Mouse (Mus musculus) adrenal gland, postnatal 0 days (tissue): ENCODE data around the gene Bnip2. TPM values are rescaled to one million over a fixed set of nuclear protein-coding genes. Genes with fewer than 3 reads are reported as not detected.

ENCODE experiments used
- polyA plus RNA-seq: library from polyadenylated mRNA; unstranded; fragments of >200 nt; fragmentation: Nextera tagmentation; extraction: Ambion mirVana; gene quantifications from 2 replicates; pipeline ENCODE4 v1.2.1, GENCODE M21; 2015

The Bnip2 gene
- polyA plus RNA-seq, result 68.3 and 85.1 TPM in 2 replicates

DNA sequence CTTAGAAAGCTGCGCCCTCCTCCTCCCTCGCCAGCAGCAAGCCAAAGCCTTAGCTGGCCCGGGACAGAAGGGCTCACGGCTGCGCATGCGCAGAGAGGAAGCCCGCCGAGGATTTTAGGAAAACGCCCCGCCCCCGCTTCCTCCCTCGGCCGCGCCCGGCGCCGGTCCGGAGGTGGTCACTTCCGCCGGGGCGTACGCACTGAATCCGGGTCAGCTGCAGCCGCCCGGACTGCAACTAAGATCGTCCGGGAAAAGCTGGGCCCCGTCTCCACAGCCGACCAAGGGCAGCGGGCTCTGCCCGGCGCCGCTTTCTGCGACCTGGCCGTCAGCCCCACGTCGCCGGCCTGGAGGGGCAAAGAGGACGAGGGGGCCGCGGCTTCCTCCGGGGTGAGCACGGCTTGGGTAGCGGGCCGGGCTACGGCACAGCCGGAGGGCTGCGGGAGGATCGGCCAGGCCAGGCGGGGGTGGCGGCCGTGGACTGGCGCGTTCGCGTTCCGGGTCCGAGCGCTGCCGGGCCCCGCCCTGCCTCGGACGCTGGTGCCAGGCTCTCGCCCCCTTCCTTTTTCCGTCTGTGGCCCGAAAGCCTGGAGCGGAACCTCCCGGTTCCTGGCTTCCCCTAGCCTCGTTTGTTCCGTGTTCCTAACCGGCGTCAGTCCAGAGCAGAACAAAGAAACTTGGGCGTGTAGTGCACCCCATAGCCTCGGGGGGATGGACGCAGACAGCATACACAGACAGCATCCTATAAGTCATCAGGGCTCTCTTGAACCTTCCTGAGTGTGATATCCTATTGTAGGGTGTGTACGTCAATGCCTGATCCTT lies at the start of gene Bnip2:
Gene Bnip2 (plus strand): TSS at position 164 of the 819 bp plus-strand sequence.

DNA sequence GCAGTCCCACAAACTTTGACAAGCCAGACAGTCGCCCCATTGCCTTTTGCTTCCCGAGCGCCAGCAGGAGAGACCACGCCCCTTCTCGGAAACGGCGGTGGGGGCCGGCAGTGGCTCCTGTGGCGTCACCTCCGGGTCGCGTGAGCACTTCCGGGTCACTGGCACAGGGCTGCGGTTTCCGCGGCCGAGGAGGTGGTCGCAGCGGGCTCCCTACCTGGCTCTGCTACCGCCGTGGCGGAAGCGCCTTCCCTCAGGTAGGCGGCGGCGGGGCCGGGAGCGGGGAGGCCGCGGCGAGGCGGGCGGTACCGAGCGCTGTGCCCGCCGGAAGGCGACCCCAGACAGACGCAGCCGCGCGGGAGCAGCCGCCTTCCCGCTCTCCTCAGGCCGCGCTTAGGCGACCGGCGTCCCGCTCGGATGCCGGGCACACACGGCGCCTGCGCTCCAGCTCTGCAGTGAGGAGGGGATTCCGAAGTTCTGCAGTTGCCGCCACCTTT lies 23.2 kb downstream of the Bnip2 start, which contains the start of gene Gtf2a2:
Gene Gtf2a2 (plus strand): TSS at position 143 of the 494 bp plus-strand sequence.

DNA sequence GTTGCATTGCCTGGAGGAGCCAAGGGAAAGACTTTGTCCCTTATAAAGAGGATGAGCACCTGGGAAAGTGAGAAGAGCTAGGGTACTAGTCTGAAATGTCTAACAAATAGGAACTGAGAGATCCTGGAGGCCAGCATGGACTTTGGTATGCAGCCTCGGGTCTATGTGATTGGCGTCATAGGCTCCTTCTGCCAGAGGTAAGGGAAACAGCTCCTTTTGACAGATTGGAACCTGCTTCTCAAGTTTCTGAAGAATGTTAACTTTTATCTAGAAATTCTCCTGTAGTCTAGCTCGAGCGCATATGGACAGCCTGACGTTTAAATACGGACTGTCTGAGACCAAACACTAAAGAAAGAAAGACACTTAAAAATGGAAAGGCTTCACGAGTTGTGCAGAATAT lies 48.7 kb downstream of the Bnip2 start, which contains the start of gene Gcnt3:
Gene Gcnt3 (minus strand): TSS at position 101 of the 400 bp plus-strand sequence.

Other genes with a start within 250 kb of the Bnip2 start
- not detected in 2 replicates for gene Foxb1, start 228.5 kb upstream of the Bnip2 start, polyA plus RNA-seq
- gene Gtf2a2, start 23.1 kb downstream of the Bnip2 start, polyA plus RNA-seq, result 179 and 182 TPM in 2 replicates
- gene Gcnt3, start 48.6 kb downstream of the Bnip2 start, polyA plus RNA-seq, result 0.06 and 0.32 TPM in 2 replicates
- gene Fam81a, start 153.1 kb downstream of the Bnip2 start, polyA plus RNA-seq, result 2.4 and 3.5 TPM in 2 replicates
- gene Myo1e, start 217.9 kb downstream of the Bnip2 start, polyA plus RNA-seq, result 3.4 and 7.4 TPM in 2 replicates